Mouse (Mus musculus): ENCODE data around the gene Spcs2. TPM values are rescaled to one million over a fixed set of nuclear protein-coding genes. Genes with fewer than 3 reads are reported as not detected.

The Spcs2 gene
- polyA plus RNA-seq, 1 experiment from 2014 or later: 307 TPM

- Histone ChIP-seq H3K27me3 (replicated peaks; ENCODE audit: control insufficient read depth, insufficient read depth, low read length) (no peaks in the 10 kb centered on the region), H3K27ac (ENCODE audit: low read depth) (no peak overlapping the region), H3K9me3 (ENCODE audit: control insufficient read depth, low read length) (no peaks in the 10 kb centered on the region), H3K36me3 (ENCODE audit: control insufficient read depth, insufficient read depth, low read length) (no peaks in the 10 kb centered on the region), H3K4me1 (replicated peaks; ENCODE audit: control insufficient read depth, insufficient read depth, low read length) (no peaks in the 10 kb centered on the region), H3K9ac (ENCODE audit: low read length) (no peak overlapping the region), H3K4me3 (ENCODE audit: low read depth, low read length) (no peak overlapping the region), H3K4me2 (ENCODE audit: low read length) (no peak overlapping the region)
- no peak for DNase-seq (ENCODE audit: low spot score)
- WGBS: 34% methylated on average over 5 of the region's 5 CpGs
- no peak for ATAC-seq (replicated peaks; ENCODE audit: low FRiP score, low TSS enrichment, low read depth)
Measured at GRCm38 (mm10) chr7:99875891-99876290, 12.6 kb upstream of the Spcs2 start.

- no peaks in the 10 kb centered on the region for H3K4me1 ChIP-seq (replicated peaks; ENCODE audit: control insufficient read depth, insufficient read depth, low read length)
- ATAC-seq (replicated peaks; ENCODE audit: low FRiP score, low TSS enrichment, low read depth): no peak
- H3K27ac ChIP-seq (ENCODE audit: low read depth): no peak overlapping the region
- no peaks in the 10 kb centered on the region for H3K9me3 ChIP-seq (ENCODE audit: control insufficient read depth, low read length)
- WGBS: 84% methylated on average over 6 of the region's 6 CpGs
- H3K27me3 ChIP-seq (replicated peaks; ENCODE audit: control insufficient read depth, insufficient read depth, low read length): no peaks in the 10 kb centered on the region
- DNase-seq (ENCODE audit: low spot score): no peak
- no peaks in the 10 kb centered on the region for H3K36me3 ChIP-seq (ENCODE audit: control insufficient read depth, insufficient read depth, low read length)
- H3K4me2 ChIP-seq (ENCODE audit: low read length): no peak overlapping the region
- no peak overlapping the region for H3K9ac ChIP-seq (ENCODE audit: low read length)
- no peak overlapping the region for H3K4me3 ChIP-seq (ENCODE audit: low read depth, low read length)
Measured at GRCm38 (mm10) chr7:99873965-99874364, 10.7 kb upstream of the Spcs2 start.

GRCm38 (mm10) chr7:99869296-99869695 is 6.0 kb upstream of the Spcs2 start:
- Histone ChIP-seq H3K36me3 (ENCODE audit: control insufficient read depth, insufficient read depth, low read length) (no peaks in the 10 kb centered on the region), H3K4me1 (replicated peaks; ENCODE audit: control insufficient read depth, insufficient read depth, low read length) (no peaks in the 10 kb centered on the region), H3K4me2 (ENCODE audit: low read length) (no peak overlapping the region), H3K27ac (ENCODE audit: low read depth) (no peak overlapping the region), H3K9ac (ENCODE audit: low read length) (no peak overlapping the region), H3K4me3 (ENCODE audit: low read depth, low read length) (no peak overlapping the region), H3K27me3 (replicated peaks; ENCODE audit: control insufficient read depth, insufficient read depth, low read length) (no peaks in the 10 kb centered on the region), H3K9me3 (ENCODE audit: control insufficient read depth, low read length) (no peaks in the 10 kb centered on the region)
- 65% methylated on average over 4 of the region's 4 CpGs for WGBS
- ATAC-seq (replicated peaks; ENCODE audit: low FRiP score, low TSS enrichment, low read depth): no peak
- no peak for DNase-seq (ENCODE audit: low spot score)

- Histone ChIP-seq H3K36me3 (ENCODE audit: control insufficient read depth, insufficient read depth, low read length) (no peaks in the 10 kb centered on the region), H3K9me3 (ENCODE audit: control insufficient read depth, low read length) (no peaks in the 10 kb centered on the region), H3K9ac (ENCODE audit: low read length) (no peak overlapping the region), H3K27me3 (replicated peaks; ENCODE audit: control insufficient read depth, insufficient read depth, low read length) (no peaks in the 10 kb centered on the region), H3K4me2 (ENCODE audit: low read length) (no peak overlapping the region), H3K4me1 (replicated peaks; ENCODE audit: control insufficient read depth, insufficient read depth, low read length) (no peaks in the 10 kb centered on the region), H3K4me3 (ENCODE audit: low read depth, low read length) (no peak overlapping the region), H3K27ac (ENCODE audit: low read depth) (no peak overlapping the region)
- WGBS: 56% methylated on average over 3 of the region's 3 CpGs
- DNase-seq (ENCODE audit: low spot score) (no peak), ATAC-seq (replicated peaks; ENCODE audit: low FRiP score, low TSS enrichment, low read depth) (no peak)
Measured at GRCm38 (mm10) chr7:99865219-99865618, 2.0 kb upstream of the Spcs2 start.

- H3K9ac ChIP-seq (ENCODE audit: low read length): no peak overlapping the region
- H3K4me2 ChIP-seq (ENCODE audit: low read length): no peak overlapping the region
- no peaks in the 10 kb centered on the region for H3K27me3 ChIP-seq (replicated peaks; ENCODE audit: control insufficient read depth, insufficient read depth, low read length)
- no peaks in the 10 kb centered on the region for H3K9me3 ChIP-seq (ENCODE audit: control insufficient read depth, low read length)
- no peak overlapping the region for H3K27ac ChIP-seq (ENCODE audit: low read depth)
- ATAC-seq (replicated peaks; ENCODE audit: low FRiP score, low TSS enrichment, low read depth) (no peak), DNase-seq (ENCODE audit: low spot score) (no peak)
- no peaks in the 10 kb centered on the region for H3K36me3 ChIP-seq (ENCODE audit: control insufficient read depth, insufficient read depth, low read length)
- WGBS: 74% methylated on average over 11 of the region's 11 CpGs
- H3K4me3 ChIP-seq (ENCODE audit: low read depth, low read length): no peak overlapping the region
- no peaks in the 10 kb centered on the region for H3K4me1 ChIP-seq (replicated peaks; ENCODE audit: control insufficient read depth, insufficient read depth, low read length)
Measured at GRCm38 (mm10) chr7:99864241-99865028, 1.2 kb upstream of the Spcs2 start.

GRCm38 (mm10) chr7:99858813-99859585 is 4.3 kb downstream of the Spcs2 start, which contains the start of gene Xrra1:
TSS of gene Xrra1 (plus strand) at chr7:99859116.
- Histone ChIP-seq H3K9ac (ENCODE audit: low read length) (peak within 1 kb of the TSS; percentile 91), H3K4me1 (replicated peaks; ENCODE audit: control insufficient read depth, insufficient read depth, low read length) (peaks cover 8% of the 10 kb centered on the region), H3K27ac (ENCODE audit: low read depth) (peak within 1 kb of the TSS; percentile 57), H3K27me3 (replicated peaks; ENCODE audit: control insufficient read depth, insufficient read depth, low read length) (no peaks in the 10 kb centered on the region), H3K9me3 (ENCODE audit: control insufficient read depth, low read length) (no peaks in the 10 kb centered on the region), H3K36me3 (ENCODE audit: control insufficient read depth, insufficient read depth, low read length) (peaks cover 22% of the 10 kb centered on the region), H3K4me3 (ENCODE audit: low read depth, low read length) (peak within 1 kb of the TSS; percentile 88), H3K4me2 (ENCODE audit: low read length) (peak within 1 kb of the TSS; percentile 83)
- WGBS: under 1% methylated on average over 42 of the region's 42 CpGs
- peak; percentile 99 for ATAC-seq (replicated peaks; ENCODE audit: low FRiP score, low TSS enrichment, low read depth)
- DNase-seq (ENCODE audit: low spot score): peak; percentile 94

GRCm38 (mm10) chr7:99858175-99858812 is 5.0 kb downstream of the Spcs2 start:
- Histone ChIP-seq H3K27me3 (replicated peaks; ENCODE audit: control insufficient read depth, insufficient read depth, low read length) (no peaks in the 10 kb centered on the region), H3K4me2 (ENCODE audit: low read length) (peak overlapping the region; percentile 83), H3K4me3 (ENCODE audit: low read depth, low read length) (peak overlapping the region; percentile 88), H3K9me3 (ENCODE audit: control insufficient read depth, low read length) (no peaks in the 10 kb centered on the region), H3K4me1 (replicated peaks; ENCODE audit: control insufficient read depth, insufficient read depth, low read length) (peaks cover 8% of the 10 kb centered on the region), H3K36me3 (ENCODE audit: control insufficient read depth, insufficient read depth, low read length) (peaks cover 26% of the 10 kb centered on the region), H3K27ac (ENCODE audit: low read depth) (peak overlapping the region; percentile 57), H3K9ac (ENCODE audit: low read length) (peak overlapping the region; percentile 91)
- WGBS: 2% methylated on average over 19 of the region's 19 CpGs
- ATAC-seq (replicated peaks; ENCODE audit: low FRiP score, low TSS enrichment, low read depth): peak; percentile 40
- no peak for DNase-seq (ENCODE audit: low spot score)

- 86% methylated on average over 14 of the region's 14 CpGs for WGBS
- no peak overlapping the region for H3K9ac ChIP-seq (ENCODE audit: low read length)
- no peak overlapping the region for H3K27ac ChIP-seq (ENCODE audit: low read depth)
- no peak overlapping the region for H3K4me3 ChIP-seq (ENCODE audit: low read depth, low read length)
- H3K4me1 ChIP-seq (replicated peaks; ENCODE audit: control insufficient read depth, insufficient read depth, low read length): peaks cover 8% of the 10 kb centered on the region
- no peak overlapping the region for H3K4me2 ChIP-seq (ENCODE audit: low read length)
- ATAC-seq (replicated peaks; ENCODE audit: low FRiP score, low TSS enrichment, low read depth) (no peak), DNase-seq (ENCODE audit: low spot score) (no peak)
- no peaks in the 10 kb centered on the region for H3K27me3 ChIP-seq (replicated peaks; ENCODE audit: control insufficient read depth, insufficient read depth, low read length)
- H3K36me3 ChIP-seq (ENCODE audit: control insufficient read depth, insufficient read depth, low read length): peaks cover 26% of the 10 kb centered on the region
- no peaks in the 10 kb centered on the region for H3K9me3 ChIP-seq (ENCODE audit: control insufficient read depth, low read length)
Measured at GRCm38 (mm10) chr7:99856266-99856861, 6.9 kb downstream of the Spcs2 start.

Measured in intestine, embryonic 14.5 days (tissue).